ENCODE assay signal across 8 mouse cellular contexts in the genomic region with DNA sequence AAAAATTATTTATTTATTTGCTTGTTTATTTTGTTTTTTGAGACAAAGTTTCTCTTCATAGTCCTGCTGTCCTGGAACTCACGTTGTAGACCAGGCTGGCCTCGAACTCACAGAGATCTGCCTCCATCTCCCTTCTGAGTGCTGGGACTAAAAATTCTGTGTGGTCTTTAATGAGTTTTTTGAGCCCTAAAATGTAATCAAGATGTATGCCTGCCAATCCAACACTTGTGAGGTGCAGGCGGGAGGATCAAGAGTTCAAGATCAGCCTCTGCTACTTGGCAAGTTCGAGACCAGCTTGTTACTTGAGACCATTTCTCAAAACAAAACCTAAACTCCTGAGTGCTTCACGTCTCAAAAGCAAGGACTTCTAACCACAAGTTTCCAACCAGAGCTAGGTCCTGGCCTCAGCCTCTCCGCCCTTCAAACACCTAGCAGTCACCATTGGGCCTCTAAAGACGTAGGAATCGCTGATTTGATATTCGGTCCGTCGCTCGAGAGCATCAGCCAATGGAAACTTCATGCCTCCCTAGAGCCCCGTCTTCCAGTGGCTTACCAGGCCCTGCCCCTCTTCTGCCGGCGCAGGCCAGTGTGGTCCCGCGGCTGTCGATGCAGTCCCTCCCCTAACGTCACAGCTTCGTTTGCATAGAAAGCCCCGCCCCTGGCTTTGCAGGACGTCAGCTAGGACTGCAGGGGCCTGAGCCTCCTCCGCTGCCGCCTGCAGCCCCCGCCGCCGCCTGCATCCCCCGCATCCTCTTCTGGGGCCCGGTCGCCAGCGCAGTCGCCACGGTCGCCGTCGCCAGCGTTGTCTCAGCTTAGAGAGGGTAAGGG. TPM values are rescaled to one million over a fixed set of nuclear protein-coding genes. Genes with fewer than 3 reads are reported as not detected.
A peak's percentile ranks its signal among the peaks of the same experiment; 100 is the strongest.
DNase-seq lines count a peak whose midpoint lies in the region; ATAC-seq lines count a peak whose summit lies in the region.

A gene (plus strand): TSS at position 637 of the 828 bp plus-strand sequence.

- H3K36me3 ChIP-seq in megakaryocyte, embryonic 14.5 days (replicated peaks; ENCODE audit: low read length), result peaks cover 37% of the 10 kb centered on the region

- peaks cover 13% of the 10 kb centered on the region for H3K27me3 ChIP-seq in megakaryocyte, embryonic 14.5 days (replicated peaks)

- peak; percentile 93 for ATAC-seq in common myeloid progenitor, adult 5-6 weeks (replicated peaks; ENCODE audit: low read depth, poor library complexity, severe bottlenecking)

- H3K4me1 ChIP-seq in megakaryocyte, embryonic 14.5 days, result peaks cover 72% of the 10 kb centered on the region

- no peaks in the 10 kb centered on the region for H3K9me3 ChIP-seq in megakaryocyte, embryonic 14.5 days

- DNase-seq in ZHBTc4 (ENCODE audit: low read depth, low spot score), result peak; percentile 99
- peak; percentile 95 to 97 for DNase-seq in gastrocnemius, adult 8-10 months (ENCODE audit: low spot score in 2 of 2)
- peak; percentile 96 for DNase-seq in hindlimb bud, embryonic 11.5 days (ENCODE audit: extremely low spot score, low read depth, low spot score)
- peak; percentile 87 to 99 for DNase-seq in left cerebral cortex, adult 8-10 months (ENCODE audit: low spot score in 2 of 2)
- peak; percentile 98 to 99 for DNase-seq in right cerebral cortex, postnatal 10 days (ENCODE audit: low spot score in 2 of 2)
- DNase-seq in urinary bladder, postnatal 25 days (ENCODE audit: low spot score), result peak; percentile 85

- H3K4me3 ChIP-seq in megakaryocyte, embryonic 14.5 days (replicated peaks), result peak within 1 kb of the TSS; percentile 93

RNA-seq across cellular contexts. Expression of the gene that starts here (rescaled TPM):
- 1.5 and 4.2 TPM in 2 replicates for total RNA-seq in common myeloid progenitor, adult 5-6 weeks (2017)
- 10 to 100 TPM; 28.5 to 34.0 (median 32.3) TPM for total RNA-seq in gastrocnemius, adult 8-10 months (2022)
- total RNA-seq in left cerebral cortex, adult 8-10 months (2022), result 100 to 1,000 TPM; 805 to 866 (median 821) TPM
- polyA plus RNA-seq in megakaryocyte, embryonic 14.5 days (2012; ENCODE audit: insufficient read depth, low replicate concordance), result 7.8 and 38.4 TPM in 2 replicates

Comparison
In these comparisons a context has a peak if more than half of its experiments do, and no peak if none do; other contexts are left out.
1. Peak in every context shown above with its lines: DNase-seq, ATAC-seq and H3K4me3 ChIP-seq.
2. RNA of the gene that starts here (total RNA-seq): 805 to 866 TPM in left cerebral cortex, adult 8-10 months; 28.5 to 34.0 TPM in gastrocnemius, adult 8-10 months and 1.5 to 4.2 TPM in common myeloid progenitor, adult 5-6 weeks; every median in the first group is over 10 times any median in the second.